In the genomic region with DNA sequence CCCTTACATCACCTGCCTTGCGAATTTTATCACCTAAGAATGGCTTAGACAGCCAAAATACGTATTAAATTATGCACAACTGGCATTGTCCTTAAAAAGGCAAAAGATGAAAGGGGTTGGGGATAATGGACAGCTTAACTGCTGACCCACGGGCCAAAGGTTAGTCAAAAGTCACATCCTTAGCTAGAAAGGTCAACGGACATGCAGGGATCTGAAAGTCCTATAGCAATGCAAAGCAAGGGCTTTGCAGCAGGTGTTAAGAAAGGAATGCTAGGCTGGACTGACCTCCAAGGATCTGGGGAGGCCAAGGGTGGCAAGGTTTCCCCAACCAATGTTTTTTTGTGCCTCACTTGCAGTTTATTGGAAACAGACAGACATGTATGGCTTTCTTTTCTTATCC, we compare ENCODE assay signal across 20 mouse cellular contexts. TPM values are rescaled to one million over a fixed set of nuclear protein-coding genes. Genes with fewer than 3 reads are reported as not detected.
"Had no signal": no experiment of that assay in that cellular context is flagged by ENCODE, and none has a peak within 500 bp of the region (broad histone marks: within the 10 kb centered on the region; RNA-seq: fewer than 3 reads in every experiment).

No protein-coding gene starts in this region.

- H3K4me1 ChIP-seq: limb, embryonic 13.5 days; neural tube, embryonic 15.5 days had no signal

- H3K4me3 ChIP-seq: limb, embryonic 13.5 days; midbrain, embryonic 12.5 days; myocyte; neural tube, embryonic 15.5 days had no signal

- DNase-seq: kidney, adult 9 months; kidney, postnatal 36 days; layer of hippocampus, adult 9-11 months; left cerebral cortex, postnatal 4 days; lung, adult 18-20 months; lung, postnatal 36 days; right cerebral cortex, adult 18-20 months; right cerebral cortex, postnatal 25 days; thymus, postnatal 36 days had no signal

- H3K36me3 ChIP-seq: limb, embryonic 13.5 days; neural tube, embryonic 15.5 days had no signal

- H3K4me2 ChIP-seq: limb, embryonic 13.5 days; midbrain, embryonic 12.5 days; neural tube, embryonic 15.5 days had no signal

- H3K9me3 ChIP-seq: limb, embryonic 13.5 days; midbrain, embryonic 12.5 days; neural tube, embryonic 15.5 days had no signal

- H3K27ac ChIP-seq: kidney, postnatal 0 days; limb, embryonic 13.5 days; liver, embryonic 14.5 days; midbrain, embryonic 12.5 days; neural tube, embryonic 15.5 days had no signal

- H3K9ac ChIP-seq: limb, embryonic 13.5 days; liver, embryonic 14.5 days; midbrain, embryonic 12.5 days; neural tube, embryonic 15.5 days had no signal

- H3K27me3 ChIP-seq: limb, embryonic 13.5 days; neural tube, embryonic 15.5 days had no signal

RNA-seq across cellular contexts. Expression of a gene that starts 9.8 kb away (rescaled TPM):
- total RNA-seq: layer of hippocampus, adult 18-20 months; megakaryocyte progenitor cell, adult 5-6 weeks had no signal
- polyA plus RNA-seq: liver, adult 2 months; liver, embryonic 14.5 days; small intestine, adult 2 months; thymus, postnatal 0 days had no signal
